ENCODE assay signal across 10 mouse cellular contexts in the genomic region with DNA sequence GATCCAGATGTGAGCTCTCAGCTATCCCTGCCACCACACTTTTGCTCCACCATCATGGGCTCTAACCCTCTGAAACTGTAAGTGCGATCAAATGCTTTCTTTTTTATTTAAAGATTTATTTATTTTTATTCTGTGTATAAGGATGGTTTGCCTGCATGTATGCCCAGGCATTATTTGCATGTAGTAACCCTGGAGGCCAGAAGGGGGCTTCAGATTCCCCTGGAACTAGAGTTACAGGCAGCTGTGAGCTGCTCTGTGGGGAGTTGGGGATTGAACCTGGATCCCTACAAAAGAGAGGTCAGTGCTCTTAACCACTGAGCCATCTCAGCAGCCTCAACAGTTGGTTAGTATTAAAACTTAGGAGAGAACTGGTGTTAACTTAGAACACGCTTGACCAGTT. TPM values are rescaled to one million over a fixed set of nuclear protein-coding genes. Genes with fewer than 3 reads are reported as not detected.
DNase-seq lines count a peak whose midpoint lies in the region; ATAC-seq and TF ChIP-seq lines count a peak whose summit lies in the region.
"Had no signal": no experiment of that assay in that cellular context is flagged by ENCODE, and none has a peak within 500 bp of the region (broad histone marks: within the 10 kb centered on the region; RNA-seq: fewer than 3 reads in every experiment).

No protein-coding gene starts in this region.

- TF ChIP-seq RAD21 in CH12.LX (IDR thresholded peaks at IDR 0.05; ENCODE audit: low read depth, low read length), result no peak; the same call in 1 of the 2 replicates

- H3K4me3 ChIP-seq in cerebellum, adult 2 months (replicated peaks; ENCODE audit: insufficient read depth, low read depth, low read length), result no peak overlapping the region
- no peak overlapping the region for H3K4me3 ChIP-seq in CH12.LX (replicated peaks in 1 of 3; ENCODE audit: low read depth in 2 of 3, low read length in 2 of 3, poor library complexity in 1 of 3)
- no peak overlapping the region for H3K4me3 ChIP-seq in embryonic facial prominence, embryonic 10.5 days
- H3K4me3 ChIP-seq: heart, embryonic 15.5 days had no signal

- peaks cover 5% of the 10 kb centered on the region for H3K9me3 ChIP-seq in CH12.LX (replicated peaks; ENCODE audit: low read length)
- H3K9me3 ChIP-seq in embryonic facial prominence, embryonic 10.5 days, result no peaks in the 10 kb centered on the region
- H3K9me3 ChIP-seq: heart, embryonic 15.5 days had no signal

- no peaks in the 10 kb centered on the region for H3K4me1 ChIP-seq in cerebellum, adult 2 months (ENCODE audit: control insufficient read depth, insufficient read depth, low read length)
- peaks cover 0 to 11% of the 10 kb centered on the region in 2 experiments; a peak in 2 of 4 replicates for H3K4me1 ChIP-seq in CH12.LX (ENCODE audit: control insufficient read depth in 1 of 2, insufficient read depth in 2 of 2)
- H3K4me1 ChIP-seq in embryonic facial prominence, embryonic 10.5 days, result 0 out of 2 replicates have a peak, but pooled peaks cover 2% of the 10 kb centered on the region
- H3K4me1 ChIP-seq: heart, embryonic 15.5 days had no signal

- no peak for TF ChIP-seq EP300 in CH12.LX (IDR thresholded peaks at IDR 0.05; ENCODE audit: low read length)

- 90% methylated on average over 2 of the region's 2 CpGs for WGBS in cerebellum, adult 2 months
- WGBS in embryonic facial prominence, embryonic 10.5 days, result 89% methylated on average over 2 of the region's 2 CpGs

- dilution Hi-C loops in CH12.LX (cut with MboI; ENCODE audit: extremely low pct_ligation_motif_present, extremely low pct_unique_long_range_greater_than_20kb, low sequenced_read_pairs), result no loop called here

- no peak for TF ChIP-seq POLR2A in cerebellum, adult 2 months (IDR thresholded peaks at IDR 0.05; ENCODE audit: borderline replicate concordance, insufficient read depth, low read length)
- no peak for TF ChIP-seq POLR2A in CH12.LX (IDR thresholded peaks at IDR 0.05; ENCODE audit: low read depth, low read length)

- H3K27me3 ChIP-seq in cerebellum, adult 2 months (ENCODE audit: control insufficient read depth, insufficient read depth, low read length), result no peaks in the 10 kb centered on the region; the same call in 1 of the 2 replicates
- H3K27me3 ChIP-seq in CH12.LX (replicated peaks), result no peaks in the 10 kb centered on the region
- no peaks in the 10 kb centered on the region; the same call in 1 of the 2 replicates for H3K27me3 ChIP-seq in embryonic facial prominence, embryonic 10.5 days (replicated peaks; ENCODE audit: low read depth, poor library complexity, severe bottlenecking)

- ATAC-seq in megakaryocyte-erythroid progenitor cell, adult 5-6 weeks (replicated peaks; ENCODE audit: low FRiP score, low TSS enrichment, poor library complexity, severe bottlenecking), result peak; percentile 66; the same call in 1 of the 2 replicates
- ATAC-seq: midbrain, embryonic 16.5 days had no signal

- no peak overlapping the region for H3K9ac ChIP-seq in CH12.LX (ENCODE audit: insufficient read depth, low read depth)
- H3K9ac ChIP-seq: heart, embryonic 15.5 days had no signal

- no peak overlapping the region for H3K27ac ChIP-seq in cerebellum, adult 2 months (ENCODE audit: insufficient read depth, low read length)
- no peak overlapping the region for H3K27ac ChIP-seq in CH12.LX (ENCODE audit: insufficient read depth, low read depth)
- no peak overlapping the region for H3K27ac ChIP-seq in embryonic facial prominence, embryonic 10.5 days (replicated peaks)
- H3K27ac ChIP-seq: heart, embryonic 15.5 days had no signal

- no peak for DNase-seq in cerebellum, adult 2 months
- no peak for DNase-seq in cerebellum, postnatal 36 days
- peak; percentile 17 to 50 for DNase-seq in kidney, postnatal 36 days
- DNase-seq in kidney, adult 8-10 months, result no peak
- DNase-seq in CH12.LX (ENCODE audit: extremely low read depth), result no peak
- DNase-seq in yolk sac, embryonic 10.5 days (ENCODE audit: low spot score), result no peak
- no peak for DNase-seq in embryonic facial prominence, embryonic 10.5 days (ENCODE audit: low spot score)

- H3K79me2 ChIP-seq in CH12.LX (replicated peaks; ENCODE audit: control insufficient read depth, extremely low read depth, insufficient read depth, poor library complexity, severe bottlenecking), result no peaks in the 10 kb centered on the region

- in situ Hi-C loops in CH12.LX (cut with MboI; ENCODE audit: low pct_ligation_motif_present, low pct_unique_long_range_greater_than_20kb, low sequenced_read_pairs), result loop anchor here (25.0 kb wide), 1 partner anchor 156 kb away; a partner anchor contains a TSS

- peak; percentile 18; the same call in 1 of the 2 replicates for TF ChIP-seq CTCF in cerebellum, adult 2 months (IDR thresholded peaks at IDR 0.05; ENCODE audit: borderline replicate concordance, insufficient read depth, low read depth, low read length)
- TF ChIP-seq CTCF in CH12.LX (conservative IDR thresholded peaks at IDR 0.05 in 1 of 2, IDR thresholded peaks at IDR 0.05 in 1 of 2; ENCODE audit: low read depth in 2 of 2, low read length in 2 of 2), result peak; percentile 20 to 40; a peak in 2 of 4 replicates

- H3K36me3 ChIP-seq in CH12.LX (replicated peaks in 1 of 2; ENCODE audit: control insufficient read depth in 1 of 2, insufficient read depth in 1 of 2, low read length in 1 of 2), result no peaks in the 10 kb centered on the region
- H3K36me3 ChIP-seq in embryonic facial prominence, embryonic 10.5 days (replicated peaks), result no peaks in the 10 kb centered on the region
- H3K36me3 ChIP-seq: heart, embryonic 15.5 days had no signal

- H3K4me2 ChIP-seq in CH12.LX (ENCODE audit: insufficient read depth, low read depth, poor library complexity, severe bottlenecking), result no peak overlapping the region
- H3K4me2 ChIP-seq: heart, embryonic 15.5 days had no signal

TF ChIP-seq in CH12.LX, 34 proteins besides CTCF, POLR2A, EP300 and RAD21:
- TF ChIP-seq ZNF384 (IDR thresholded peaks at IDR 0.05; ENCODE audit: low read depth, low read length) (no peak), SIN3A (IDR thresholded peaks at IDR 0.05; ENCODE audit: low read length) (no peak), MXI1 (IDR thresholded peaks at IDR 0.05; ENCODE audit: low read depth, low read length) (no peak), UBTF (IDR thresholded peaks at IDR 0.05; ENCODE audit: low read depth, low read length) (no peak), NRF1 (IDR thresholded peaks at IDR 0.05; ENCODE audit: low read depth, low read length) (no peak), MAFK (IDR thresholded peaks at IDR 0.05; ENCODE audit: insufficient replicate concordance, low read length) (no peak), ZMIZ1 (IDR thresholded peaks at IDR 0.05; ENCODE audit: low read depth, low read length) (no peak), BHLHE40 (IDR thresholded peaks at IDR 0.05; ENCODE audit: low read depth, low read length) (no peak), JUND (conservative IDR thresholded peaks at IDR 0.05; ENCODE audit: low read depth, low read length) (no peak), CHD1 (IDR thresholded peaks at IDR 0.05; ENCODE audit: low read depth, low read length) (no peak), ZKSCAN1 (IDR thresholded peaks at IDR 0.05; ENCODE audit: borderline replicate concordance, low read depth, low read length) (no peak), ELF1 (IDR thresholded peaks at IDR 0.05; ENCODE audit: low read depth, low read length) (no peak), SMC3 (IDR thresholded peaks at IDR 0.05; ENCODE audit: low read depth, low read length) (no peak), E2F4 (IDR thresholded peaks at IDR 0.05; ENCODE audit: insufficient replicate concordance, low read depth, low read length) (no peak), MAZ (IDR thresholded peaks at IDR 0.05; ENCODE audit: low read depth, low read length) (no peak), IRF4 (IDR thresholded peaks at IDR 0.05; ENCODE audit: low read depth, low read length) (no peak), GABPA (IDR thresholded peaks at IDR 0.05; ENCODE audit: insufficient replicate concordance, low read depth, low read length) (no peak), KAT2A (IDR thresholded peaks at IDR 0.05; ENCODE audit: insufficient replicate concordance, low read length) (no peak), ETS1 (conservative IDR thresholded peaks at IDR 0.05; ENCODE audit: low read depth, low read length) (no peak), PAX5 (IDR thresholded peaks at IDR 0.05; ENCODE audit: low read length) (no peak)

RNA-seq across cellular contexts. Expression of a gene that starts 15.5 kb away (rescaled TPM):
- 21.3 and 23.2 TPM in 2 replicates for polyA plus RNA-seq in cerebellum, adult 2 months (2012; rRNA removed)
- 5.0 and 5.4 TPM in 2 replicates for total RNA-seq in CH12.LX (2012; rRNA removed)
- total RNA-seq in CH12.LX (2014; rRNA removed), result 8.1 and 9.1 TPM in 2 replicates
- 6.7 and 9.1 TPM in 2 replicates for polyA plus RNA-seq in CH12.LX (2012; ENCODE audit: insufficient read length, low read depth)
- total RNA-seq in megakaryocyte-erythroid progenitor cell, adult 5-6 weeks (2014; fragmentation: Nextera tagmentation), result 1.4 and 4.1 TPM in 2 replicates
- total RNA-seq in megakaryocyte-erythroid progenitor cell, adult 5-6 weeks (2017), result 1.6 and 8.2 TPM in 2 replicates
- polyA plus RNA-seq in embryonic facial prominence, embryonic 10.5 days (2016; fragmentation: Nextera tagmentation; extraction: Ambion mirVana), result 12.5 and 19.3 TPM in 2 replicates

RNA-seq across cellular contexts. Expression of a gene that starts 38.5 kb away (rescaled TPM):
- polyA plus RNA-seq in cerebellum, adult 2 months (2012; rRNA removed), result 0.13 and 0.16 TPM in 2 replicates
- total RNA-seq in CH12.LX (2012; rRNA removed) (0.04 TPM in 2 replicates), CH12.LX (2014; rRNA removed) (0.11 TPM in 1 of 2 replicates, not detected in the other)
- polyA plus RNA-seq in CH12.LX (2012; ENCODE audit: insufficient read length, low read depth), result 0.12 and 0.27 TPM in 2 replicates
- not detected in 2 replicates for total RNA-seq in megakaryocyte-erythroid progenitor cell, adult 5-6 weeks (2014; fragmentation: Nextera tagmentation)
- not detected in 2 replicates for total RNA-seq in megakaryocyte-erythroid progenitor cell, adult 5-6 weeks (2017)
- 0.39 and 0.40 TPM in 2 replicates for polyA plus RNA-seq in embryonic facial prominence, embryonic 10.5 days (2016; fragmentation: Nextera tagmentation; extraction: Ambion mirVana)

RNA-seq across cellular contexts. Expression of a gene that starts 45.6 kb away (rescaled TPM):
- 0.08 and 0.11 TPM in 2 replicates for polyA plus RNA-seq in cerebellum, adult 2 months (2012; rRNA removed)
- under 0.01 and 0.04 TPM in 2 replicates for total RNA-seq in CH12.LX (2012; rRNA removed)
- total RNA-seq in CH12.LX (2014; rRNA removed), result 0.01 TPM in 2 replicates
- 0.07 TPM in 1 of 2 replicates, not detected in the other for polyA plus RNA-seq in CH12.LX (2012; ENCODE audit: insufficient read length, low read depth)
- not detected in 2 replicates for total RNA-seq in megakaryocyte-erythroid progenitor cell, adult 5-6 weeks (2014; fragmentation: Nextera tagmentation)
- not detected in 2 replicates for total RNA-seq in megakaryocyte-erythroid progenitor cell, adult 5-6 weeks (2017)
- 1.5 and 1.6 TPM in 2 replicates for polyA plus RNA-seq in embryonic facial prominence, embryonic 10.5 days (2016; fragmentation: Nextera tagmentation; extraction: Ambion mirVana)

Comparison
In these comparisons a context has a peak if more than half of its experiments do, and no peak if none do; other contexts are left out.
1. DNase-seq: peak in kidney, postnatal 36 days (2 of 2); none in cerebellum, adult 2 months (0 of 2), cerebellum, postnatal 36 days (0 of 2), kidney, adult 8-10 months (0 of 2), CH12.LX (single experiment), yolk sac, embryonic 10.5 days (single experiment) and embryonic facial prominence, embryonic 10.5 days (single experiment).